In the genomic region with DNA sequence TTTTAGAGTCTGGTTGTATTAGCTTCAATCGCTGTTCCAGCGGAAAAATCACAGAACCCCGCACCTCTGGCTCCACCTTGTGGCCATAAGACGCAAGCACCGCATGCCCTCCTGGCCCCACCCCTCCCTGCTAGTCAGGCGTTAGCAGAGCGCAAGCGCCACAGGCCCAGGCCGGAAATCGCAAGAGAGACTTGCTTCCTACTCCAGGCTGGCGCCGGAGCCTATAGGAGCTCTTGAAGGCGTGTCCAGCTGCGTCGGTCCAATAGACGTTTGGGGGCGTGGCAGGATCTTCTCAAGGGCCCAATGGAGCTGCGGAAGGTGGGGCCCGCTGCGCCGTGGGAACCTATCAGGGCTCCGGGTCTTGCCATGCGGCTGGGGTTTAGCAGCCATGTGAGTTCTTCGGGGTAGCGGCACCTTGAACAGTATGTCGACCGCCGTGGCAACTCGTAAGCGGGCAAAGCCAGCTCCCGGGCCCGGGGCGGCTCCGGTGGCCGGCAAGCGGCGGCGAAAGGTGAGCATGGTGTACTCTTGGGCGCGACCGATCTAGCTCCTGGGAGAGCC, we compare ENCODE assay signal across 8 mouse cellular contexts. TPM values are rescaled to one million over a fixed set of nuclear protein-coding genes. Genes with fewer than 3 reads are reported as not detected.
A peak's percentile ranks its signal among the peaks of the same experiment; 100 is the strongest.
DNase-seq lines count a peak whose midpoint lies in the region; ATAC-seq and TF ChIP-seq lines count a peak whose summit lies in the region.

A gene (minus strand): TSS at position 26 of the 561 bp plus-strand sequence.

- H3K9me3 ChIP-seq in ES-E14 (ENCODE audit: control insufficient read depth, insufficient read depth, low read depth, low read length): no peaks in the 10 kb centered on the region
- H3K9me3 ChIP-seq in forebrain, embryonic 15.5 days: no peaks in the 10 kb centered on the region

- in situ Hi-C loops in ES-E14 (cut with MboI; ENCODE audit: low sequenced_read_pairs in 2 of 2, unreplicated experiment in 2 of 2): no loop called here

- intact Hi-C loops in heart, postnatal 25 days (cut with DNase I): loop anchor here (2.0 to 5.0 kb wide), 3 partner anchors 48 to 170 kb away; a partner anchor contains a TSS

- no peaks in the 10 kb centered on the region for H3K27me3 ChIP-seq in forebrain, embryonic 15.5 days

- DNase-seq in ES-E14 (ENCODE audit: low read depth, low spot score): peak; percentile 99
- DNase-seq in cerebellum, adult 11-12 months: peak; percentile 100
- DNase-seq in heart, postnatal 25 days (ENCODE audit: low spot score): peak; percentile 100
- DNase-seq in layer of hippocampus, adult 18-20 months (ENCODE audit: low spot score in 2 of 2): peak; percentile 100
- peak; percentile 97 for DNase-seq in lung, adult 2 months
- peak; percentile 99 to 100 for DNase-seq in thymus, adult 18-20 months

- no peak within 1 kb of the TSS for H3K27ac ChIP-seq in ES-E14 (ENCODE audit: insufficient read depth, low read depth, low read length, poor library complexity, severe bottlenecking)
- peak within 1 kb of the TSS; percentile 40; the same call in 1 of the 2 replicates for H3K27ac ChIP-seq in forebrain, embryonic 15.5 days (replicated peaks)

- H3K4me1 ChIP-seq in ES-E14 (ENCODE audit: control insufficient read depth in 2 of 2, insufficient read depth in 2 of 2, low read length in 2 of 2, poor library complexity in 1 of 2): peaks cover 5 to 16% of the 10 kb centered on the region in 2 experiments; a peak in 2 of 4 replicates
- H3K4me1 ChIP-seq in forebrain, embryonic 15.5 days: peaks cover 32% of the 10 kb centered on the region
- peaks cover 13% of the 10 kb centered on the region for H3K4me1 ChIP-seq in lung, adult 2 months (ENCODE audit: control insufficient read depth, insufficient read depth, low read length)

- H3K4me3 ChIP-seq in ES-E14 (ENCODE audit: insufficient read depth in 1 of 2, low read depth in 1 of 2, low read length in 2 of 2, poor library complexity in 1 of 2, severe bottlenecking in 1 of 2): peak within 1 kb of the TSS; percentile 76 to 86
- H3K4me3 ChIP-seq in forebrain, embryonic 15.5 days: peak within 1 kb of the TSS; percentile 67
- peak within 1 kb of the TSS; percentile 53 for H3K4me3 ChIP-seq in lung, adult 2 months (replicated peaks; ENCODE audit: extremely low read depth, low read depth, low read length)

- H3K9ac ChIP-seq in ES-E14 (ENCODE audit: insufficient read depth, low read depth, low read length, poor library complexity, severe bottlenecking): peak within 1 kb of the TSS; percentile 86
- H3K9ac ChIP-seq in forebrain, embryonic 15.5 days (replicated peaks): peak within 1 kb of the TSS; percentile 50

- TF ChIP-seq POLR2A in lung, adult 2 months (IDR thresholded peaks at IDR 0.05; ENCODE audit: borderline replicate concordance, extremely low read depth, low read depth, low read length): no peak; the same call in 1 of the 2 replicates

- H3K4me2 ChIP-seq in forebrain, embryonic 15.5 days (replicated peaks): peak within 1 kb of the TSS; percentile 79

- TF ChIP-seq CTCF in lung, adult 2 months (IDR thresholded peaks at IDR 0.05; ENCODE audit: insufficient read depth, low read length): peak; percentile 88

- peak; percentile 98 for ATAC-seq in forebrain, embryonic 15.5 days (replicated peaks)
- ATAC-seq in neutrophil, adult 5-6 weeks (ENCODE audit: extremely low read depth, insufficient number of reproducible peaks, low FRiP score, poor library complexity, severe bottlenecking): peak; percentile 92

- WGBS in forebrain, embryonic 15.5 days: under 1% methylated on average over 41 of the region's 41 CpGs
- under 1% methylated on average over 41 of the region's 41 CpGs for WGBS in lung, adult 2 months

- peaks cover 24% of the 10 kb centered on the region for H3K36me3 ChIP-seq in ES-E14 (ENCODE audit: control insufficient read depth, insufficient read depth, low read length, poor library complexity, severe bottlenecking)
- no peaks in the 10 kb centered on the region; the same call in 1 of the 2 replicates for H3K36me3 ChIP-seq in forebrain, embryonic 15.5 days

TF ChIP-seq in ES-E14, 5 proteins besides CTCF, POLR2A, EP300 and RAD21:
- TF ChIP-seq CHD2 (IDR thresholded peaks at IDR 0.05; ENCODE audit: low read depth, low read length) (peak; percentile 81), ZC3H11A (IDR thresholded peaks at IDR 0.05; ENCODE audit: borderline replicate concordance, low read depth, low read length) (peak; percentile 85; the same call in 1 of the 2 replicates), HCFC1 (IDR thresholded peaks at IDR 0.05; ENCODE audit: borderline replicate concordance, insufficient read depth, low read length) (no peak)
TF ChIP-seq in ES-E14: peak in this region for 2.

RNA-seq across cellular contexts. Expression of the gene that starts here (rescaled TPM):
- 2.2 and 6.0 TPM in 2 replicates for total RNA-seq in ES-E14 (2012; rRNA removed)
- polyA plus RNA-seq in forebrain, embryonic 15.5 days (2015; fragmentation: Nextera tagmentation; extraction: Ambion mirVana): 0.41 and 0.47 TPM in 2 replicates
- 10 to 100 TPM; 30.1 to 33.5 TPM for total RNA-seq in heart, postnatal 25 days (2021)
- total RNA-seq in layer of hippocampus, adult 18-20 months (2021): 1 to 10 TPM; 3.8 to 5.0 TPM
- polyA plus RNA-seq in lung, adult 2 months (2012; rRNA removed): 65.2 and 74.3 TPM in 2 replicates
- 49.8 and 53.4 TPM in 2 replicates for total RNA-seq in neutrophil, adult 5-6 weeks (2017)

Comparison
In these comparisons a context has a peak if more than half of its experiments do, and no peak if none do; other contexts are left out.
1. RNA of the gene that starts here (polyA plus RNA-seq): 65.2 to 74.3 TPM in lung, adult 2 months; 0.41 to 0.47 TPM in forebrain, embryonic 15.5 days; every median in the first group is over 10 times any median in the second.
2. Peak in ATAC-seq, H3K4me3 ChIP-seq, H3K27ac ChIP-seq, H3K9ac ChIP-seq and H3K4me2 ChIP-seq in forebrain, embryonic 15.5 days; RNA of the gene not detected or under 1 TPM.
3. Peak in every context shown above with its lines, with median percentiles within 50 percentile points of each other: DNase-seq and H3K4me3 ChIP-seq.